ENCODE assay signal across 8 mouse cellular contexts in genomic region chr11:79973626-79974476, GRCm38 (mm10). TPM values are rescaled to one million over a fixed set of nuclear protein-coding genes. Genes with fewer than 3 reads are reported as not detected.
A peak's percentile ranks its signal among the peaks of the same experiment; 100 is the strongest.
DNase-seq lines count a peak whose midpoint lies in the region; ATAC-seq and TF ChIP-seq lines count a peak whose summit lies in the region.

No protein-coding gene starts in this region.

- peak overlapping the region; percentile 49 for H3K4me3 ChIP-seq in limb, embryonic 12.5 days (replicated peaks)
- H3K4me3 ChIP-seq in midbrain, embryonic 11.5 days (ENCODE audit: low read depth, low read length) = peak overlapping the region; percentile 45
- peak overlapping the region; percentile 75 for H3K4me3 ChIP-seq in testis, adult 2 months (ENCODE audit: control insufficient read depth, low read depth, low read length)

- H3K9ac ChIP-seq in limb, embryonic 12.5 days (replicated peaks) = peak overlapping the region; percentile 54
- H3K9ac ChIP-seq in midbrain, embryonic 11.5 days (ENCODE audit: low read length) = peak overlapping the region; percentile 65

- TF ChIP-seq CTCF in testis, adult 2 months (IDR thresholded peaks at IDR 0.05; ENCODE audit: control insufficient read depth, insufficient read depth, insufficient replicate concordance, low read depth, low read length) = no peak

- H3K36me3 ChIP-seq in limb, embryonic 12.5 days = no peaks in the 10 kb centered on the region
- H3K36me3 ChIP-seq in midbrain, embryonic 11.5 days (ENCODE audit: control insufficient read depth, insufficient read depth, low read length) = no peaks in the 10 kb centered on the region
- no peaks in the 10 kb centered on the region for H3K36me3 ChIP-seq in testis, adult 2 months (ENCODE audit: control insufficient read depth, insufficient read depth, low read length)

- peak; percentile 47; the same call in 1 of the 2 replicates for ATAC-seq in limb, embryonic 12.5 days (ENCODE audit: insufficient number of reproducible peaks, insufficient read depth, low FRiP score, low TSS enrichment, low read depth)
- 0 out of 2 replicates have a peak, but pooled peaks have one; percentile 27 for ATAC-seq in midbrain, embryonic 11.5 days (ENCODE audit: low FRiP score)

- H3K27ac ChIP-seq in limb, embryonic 12.5 days = no peak overlapping the region
- no peak overlapping the region for H3K27ac ChIP-seq in midbrain, embryonic 11.5 days (ENCODE audit: low read depth, low read length)
- no peak overlapping the region for H3K27ac ChIP-seq in testis, adult 2 months (ENCODE audit: control insufficient read depth, insufficient read depth, low read depth, low read length)

- H3K4me2 ChIP-seq in limb, embryonic 12.5 days = peak overlapping the region; percentile 82
- H3K4me2 ChIP-seq in midbrain, embryonic 11.5 days = peak overlapping the region; percentile 84

- DNase-seq in kidney, adult 18-20 months = peak; percentile 18
- DNase-seq in kidney, adult 9 months = no peak
- DNase-seq in MN1 (ENCODE audit: low spot score) = peak; percentile 66
- DNase-seq in embryo, embryonic 9.5 days (ENCODE audit: extremely low spot score) = peak; percentile 69
- DNase-seq in heart, postnatal 4 days = peak; percentile 34
- DNase-seq in midbrain, embryonic 11.5 days (ENCODE audit: low spot score, missing footprints) = peak; percentile 96

- under 1% methylated on average over 41 of the region's 41 CpGs for WGBS in limb, embryonic 12.5 days
- under 1% methylated on average over 41 of the region's 41 CpGs for WGBS in midbrain, embryonic 11.5 days

- H3K9me3 ChIP-seq in limb, embryonic 12.5 days = no peaks in the 10 kb centered on the region
- H3K9me3 ChIP-seq in midbrain, embryonic 11.5 days (ENCODE audit: control insufficient read depth, low read length) = no peaks in the 10 kb centered on the region

- peaks cover 10% of the 10 kb centered on the region; the same call in 1 of the 2 replicates for H3K4me1 ChIP-seq in limb, embryonic 12.5 days (replicated peaks)
- H3K4me1 ChIP-seq in midbrain, embryonic 11.5 days (ENCODE audit: control insufficient read depth, insufficient read depth, low read length) = peaks cover 3% of the 10 kb centered on the region
- H3K4me1 ChIP-seq in testis, adult 2 months (ENCODE audit: control insufficient read depth, insufficient read depth, low read length) = peaks cover 10% of the 10 kb centered on the region

- no peak for TF ChIP-seq POLR2A in testis, adult 2 months (IDR thresholded peaks at IDR 0.05; ENCODE audit: control insufficient read depth, low read depth, low read length)

- peaks cover 30% of the 10 kb centered on the region for H3K27me3 ChIP-seq in limb, embryonic 12.5 days
- H3K27me3 ChIP-seq in midbrain, embryonic 11.5 days (ENCODE audit: control insufficient read depth, insufficient read depth, low read length) = peaks cover 24% of the 10 kb centered on the region
- peaks cover 2% of the 10 kb centered on the region; the same call in 1 of the 2 replicates for H3K27me3 ChIP-seq in testis, adult 2 months (ENCODE audit: control insufficient read depth, insufficient read depth, low read length)

RNA-seq across cellular contexts. Expression of gene Utp6, which starts 11.7 kb away (rescaled TPM):
- total RNA-seq in heart, postnatal 4 days (2021) = 10 to 100 TPM; 29.4 to 29.5 TPM
- 72.0 and 74.4 TPM in 2 replicates for polyA plus RNA-seq in limb, embryonic 12.5 days (2016; fragmentation: Nextera tagmentation; extraction: Ambion mirVana)
- polyA plus RNA-seq in midbrain, embryonic 11.5 days (2014; fragmentation: Nextera tagmentation; extraction: Ambion mirVana) = 89.0 and 98.6 TPM in 2 replicates
- 2.2 and 2.7 TPM in 2 replicates for polyA plus RNA-seq in testis, adult 2 months (2012; rRNA removed)

RNA-seq across cellular contexts. Expression of gene Suz12, which starts 19.1 kb away (rescaled TPM):
- 10 to 100 TPM; 53.0 to 58.9 TPM for total RNA-seq in heart, postnatal 4 days (2021)
- polyA plus RNA-seq in limb, embryonic 12.5 days (2016; fragmentation: Nextera tagmentation; extraction: Ambion mirVana) = 30.1 and 31.7 TPM in 2 replicates
- 28.4 and 30.0 TPM in 2 replicates for polyA plus RNA-seq in midbrain, embryonic 11.5 days (2014; fragmentation: Nextera tagmentation; extraction: Ambion mirVana)
- 4.8 and 6.4 TPM in 2 replicates for polyA plus RNA-seq in testis, adult 2 months (2012; rRNA removed)

Comparison
In these comparisons a context has a peak if more than half of its experiments do, and no peak if none do; other contexts are left out.
1. RNA of gene Utp6, which starts 11.7 kb away (polyA plus RNA-seq): 89.0 to 98.6 TPM in midbrain, embryonic 11.5 days and 72.0 to 74.4 TPM in limb, embryonic 12.5 days; 2.2 to 2.7 TPM in testis, adult 2 months; every median in the first group is over 10 times any median in the second.
2. Peak in every context shown above with its lines, with median percentiles within 50 percentile points of each other: H3K4me3 ChIP-seq.